Mouse (Mus musculus) liver, embryonic 14.5 days (tissue): ENCODE results near the gene Tcstv1. TPM values are rescaled to one million over a fixed set of nuclear protein-coding genes. Genes with fewer than 3 reads are reported as not detected.
"Not testable (repeated sequence)": the region's sequence is repeated elsewhere in the genome, so short reads cannot be mapped to it uniquely, and the experiment has no call there.

Experiments
- ATAC-seq: fragments of 200-750 bp; cut with Nextera tagmentation; 2 replicates; pipeline ENCODE4 v1.8.0; 2017; ENCODE audit warnings: moderate number of reproducible peaks, mild to moderate bottlenecking, moderate library complexity; ENCODE audit not compliant: insufficient read depth
- DNase-seq, 3 experiments: peaks; one replicate each; pipeline ENCODE4 v3.0.0-alpha.2; 2012 to 2013; ENCODE audit warnings: low read depth in 3 of 3, low spot score in 3 of 3
- H3K27ac ChIP-seq: fragments of 300-500 bp; sonication (generic); 2 replicates; pipeline ENCODE4 v1.5.1; 2014; ENCODE audit warnings: moderate library complexity, mild to moderate bottlenecking, control low read depth, inconsistent platforms
- H3K27me3 ChIP-seq: fragments of 300-500 bp; sonication (generic); 2 replicates; pipeline ENCODE4 v1.6.1; 2014; ENCODE audit warnings: mild to moderate bottlenecking, low read length, moderate library complexity; ENCODE audit not compliant: control insufficient read depth, insufficient read depth
- H3K36me3 ChIP-seq: fragments of 300-500 bp; sonication (generic); replicated peaks from 2 replicates; pipeline ENCODE4 v1.6.1; 2014; ENCODE audit warnings: low read depth; ENCODE audit not compliant: control insufficient read depth, insufficient read depth
- H3K4me1 ChIP-seq, 2 experiments: fragments of 200-500 bp in 1 of 2; fragments of 300-500 bp in 1 of 2; sonication (generic) in 1 of 2; replicated peaks; 2 replicates each; pipeline ENCODE4 v1.6.1; 2012 to 2014; ENCODE audit warnings: antibody characterized with exemption in 1 of 2, inconsistent platforms in 1 of 2, low read length in 1 of 2; ENCODE audit not compliant: control insufficient read depth in 2 of 2, insufficient read depth in 2 of 2
- H3K4me2 ChIP-seq: fragments of 300-500 bp; sonication (generic); 2 replicates; pipeline ENCODE4 v1.6.1; 2014; ENCODE audit warnings: low read depth, mild to moderate bottlenecking, control low read depth, moderate library complexity
- H3K4me3 ChIP-seq, 2 experiments: fragments of 200-500 bp in 1 of 2; fragments of 300-500 bp in 1 of 2; sonication (generic) in 1 of 2; 2 replicates each; pipeline ENCODE4 v1.5.1; 2012 to 2014; ENCODE audit warnings: low read depth in 2 of 2, low read length in 2 of 2, mild to moderate bottlenecking in 2 of 2, control low read depth in 1 of 2, inconsistent platforms in 1 of 2, moderate library complexity in 1 of 2; ENCODE audit not compliant: insufficient read depth in 1 of 2
- H3K9ac ChIP-seq: fragments of 300-500 bp; sonication (generic); replicated peaks from 2 replicates; pipeline ENCODE4 v1.6.1; 2014; ENCODE audit warnings: mild to moderate bottlenecking, control low read depth, moderate library complexity
- H3K9me3 ChIP-seq: fragments of 300-500 bp; sonication (generic); 2 replicates; pipeline ENCODE4 v1.6.1; 2016; ENCODE audit warnings: low read length, mixed read lengths; ENCODE audit not compliant: control insufficient read depth
- WGBS: fragments of 180-500 bp; shearing (Covaris S2); extraction: QIAGEN DNeasy Blood & Tissue Kit; methylation state at CpG from one replicate; pipeline ENCODE4 v1.1.7; 2014; ENCODE audit not compliant: insufficient replicate concordance; 5-methylcytosine and 5-hydroxymethylcytosine counted together
- polyA plus RNA-seq, 2 experiments: library from polyadenylated mRNA; depleted of rRNA in 1 of 2; stranded (reverse) in 1 of 2; unstranded in 1 of 2; fragments of >200 nt; fragmentation: Nextera tagmentation in 1 of 2; extraction: Ambion mirVana in 1 of 2; gene quantifications; 2 replicates each; pipeline versions ENCODE4 v1.2.1 to v1.2.3; 2012 to 2014

Gene Tcstv1
- polyA plus RNA-seq, 2 experiments, result not detected

DNA sequence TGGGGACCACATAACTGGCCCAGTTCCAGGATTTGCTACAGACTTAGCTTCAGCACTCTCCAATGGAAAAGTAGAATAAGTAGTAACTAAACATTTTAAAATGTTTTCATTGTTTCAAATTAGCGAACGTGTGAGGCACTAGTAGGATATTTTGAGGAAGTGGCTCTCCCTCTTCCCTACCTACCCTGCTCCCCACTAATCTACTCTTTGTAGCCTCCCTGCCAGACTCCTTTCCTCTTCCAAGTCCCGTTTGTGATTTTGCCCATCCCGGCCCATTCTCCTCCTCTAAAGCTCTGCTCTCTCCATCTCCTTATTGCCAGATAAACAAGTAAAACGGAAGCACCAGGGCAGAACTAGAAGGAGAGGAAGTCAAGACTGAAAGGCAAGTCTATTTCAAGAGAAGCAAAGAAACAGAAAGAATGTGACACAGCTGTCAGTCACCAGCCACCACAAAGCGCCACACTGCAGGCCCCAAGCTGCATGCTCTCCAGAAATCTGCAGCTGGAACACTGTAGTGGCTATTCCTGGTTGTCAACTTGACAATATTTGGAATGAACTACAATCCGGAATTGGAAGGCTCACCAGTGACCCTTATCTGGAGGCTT is 30.1 kb downstream of the Tcstv1 start:
- not testable (repeated sequence) for ATAC-seq, H3K36me3 ChIP-seq, H3K9ac ChIP-seq, H3K4me3 ChIP-seq, H3K27me3 ChIP-seq, H3K9me3 ChIP-seq, H3K4me2 ChIP-seq, H3K4me1 ChIP-seq, H3K27ac ChIP-seq, DNase-seq
- 45% methylated on average over 6 of the region's 7 CpGs for WGBS

DNA sequence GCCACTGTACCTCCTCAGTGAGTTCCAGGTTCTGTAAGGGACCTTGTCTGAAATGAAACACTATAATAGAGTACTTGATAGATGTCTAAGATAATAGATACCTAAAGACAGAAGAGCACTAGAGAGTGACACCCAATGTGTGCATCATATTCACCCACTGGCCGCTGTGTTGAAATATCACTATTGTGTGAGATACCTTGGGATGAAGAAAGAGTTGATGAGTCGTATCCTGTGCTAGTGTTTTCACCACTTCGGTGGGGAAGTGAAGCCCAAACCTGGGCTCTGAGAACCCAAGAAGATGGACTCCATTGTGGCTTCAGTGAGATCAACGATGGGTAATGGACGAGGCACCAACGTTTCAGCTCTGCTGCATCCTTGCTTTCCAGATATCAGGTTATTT is 32.2 kb downstream of the Tcstv1 start:
- not testable (repeated sequence) for H3K27me3 ChIP-seq, H3K4me3 ChIP-seq, H3K36me3 ChIP-seq, H3K4me1 ChIP-seq, H3K9me3 ChIP-seq, H3K4me2 ChIP-seq, H3K27ac ChIP-seq, ATAC-seq, H3K9ac ChIP-seq, DNase-seq
- WGBS, result no CpG with 5 or more reads among the region's 6 CpGs

Other genes starting within 250 kb of the Tcstv1 start
- 55.0 and 76.5 TPM in 2 replicates for gene Hmgcs1, start 204.4 kb downstream of the Tcstv1 start, polyA plus RNA-seq (2012; rRNA removed)
- 110 and 137 TPM in 2 replicates for gene Hmgcs1, start 204.4 kb downstream of the Tcstv1 start, polyA plus RNA-seq (2014; fragmentation: Nextera tagmentation; extraction: Ambion mirVana)
- gene Nim1k, start 138.9 kb downstream of the Tcstv1 start, polyA plus RNA-seq (2012; rRNA removed), result 0.01 and 0.02 TPM in 2 replicates
- gene Nim1k, start 138.9 kb downstream of the Tcstv1 start, polyA plus RNA-seq (2014; fragmentation: Nextera tagmentation; extraction: Ambion mirVana), result 0.13 TPM in 1 of 2 replicates, not detected in the other
- gene Zfp131, start 103.9 kb downstream of the Tcstv1 start, polyA plus RNA-seq (2012; rRNA removed), result 5.4 and 9.4 TPM in 2 replicates
- 11.7 and 13.9 TPM in 2 replicates for gene Zfp131, start 103.9 kb downstream of the Tcstv1 start, polyA plus RNA-seq (2014; fragmentation: Nextera tagmentation; extraction: Ambion mirVana)
- not detected in 2 replicates for gene AF067063, start 64.6 kb downstream of the Tcstv1 start, polyA plus RNA-seq (2012; rRNA removed)
- not detected in 2 replicates for gene AF067063, start 64.6 kb downstream of the Tcstv1 start, polyA plus RNA-seq (2014; fragmentation: Nextera tagmentation; extraction: Ambion mirVana)
- not detected in 2 replicates for gene D13Ertd608e, start 58.8 kb downstream of the Tcstv1 start, polyA plus RNA-seq (2012; rRNA removed)
- not detected in 2 replicates for gene D13Ertd608e, start 58.8 kb downstream of the Tcstv1 start, polyA plus RNA-seq (2014; fragmentation: Nextera tagmentation; extraction: Ambion mirVana)
- gene Gm21761, start 34.5 kb upstream of the Tcstv1 start, polyA plus RNA-seq (2012; rRNA removed), result not detected in 2 replicates
- gene Gm21761, start 34.5 kb upstream of the Tcstv1 start, polyA plus RNA-seq (2014; fragmentation: Nextera tagmentation; extraction: Ambion mirVana), result not detected in 2 replicates
- gene B020031M17Rik, start 56.0 kb upstream of the Tcstv1 start, polyA plus RNA-seq (2012; rRNA removed), result not detected in 2 replicates
- not detected in 2 replicates for gene B020031M17Rik, start 56.0 kb upstream of the Tcstv1 start, polyA plus RNA-seq (2014; fragmentation: Nextera tagmentation; extraction: Ambion mirVana)
- not detected in 2 replicates for gene Gm36079, start 132.2 kb upstream of the Tcstv1 start, polyA plus RNA-seq (2012; rRNA removed)
- not detected in 2 replicates for gene Gm36079, start 132.2 kb upstream of the Tcstv1 start, polyA plus RNA-seq (2014; fragmentation: Nextera tagmentation; extraction: Ambion mirVana)
- 0.06 and 0.08 TPM in 2 replicates for gene Gm21188, start 157.4 kb upstream of the Tcstv1 start, polyA plus RNA-seq (2012; rRNA removed)
- 0.34 TPM in 1 of 2 replicates, not detected in the other for gene Gm21188, start 157.4 kb upstream of the Tcstv1 start, polyA plus RNA-seq (2014; fragmentation: Nextera tagmentation; extraction: Ambion mirVana)
- gene Gm20767, start 245.5 kb upstream of the Tcstv1 start, polyA plus RNA-seq (2012; rRNA removed), result not detected in 2 replicates
- not detected in 2 replicates for gene Gm20767, start 245.5 kb upstream of the Tcstv1 start, polyA plus RNA-seq (2014; fragmentation: Nextera tagmentation; extraction: Ambion mirVana)